Mouse (Mus musculus): ENCODE data around the gene Rab3il1. TPM values are rescaled to one million over a fixed set of nuclear protein-coding genes. Genes with fewer than 3 reads are reported as not detected.
"Not testable (repeated sequence)": the region's sequence is repeated elsewhere in the genome, so short reads cannot be mapped to it uniquely, and the experiment has no call there.

Gene Rab3il1
- total RNA-seq, 2 experiments from 2014 or later = 4.0 to 4.7 TPM

DNA sequence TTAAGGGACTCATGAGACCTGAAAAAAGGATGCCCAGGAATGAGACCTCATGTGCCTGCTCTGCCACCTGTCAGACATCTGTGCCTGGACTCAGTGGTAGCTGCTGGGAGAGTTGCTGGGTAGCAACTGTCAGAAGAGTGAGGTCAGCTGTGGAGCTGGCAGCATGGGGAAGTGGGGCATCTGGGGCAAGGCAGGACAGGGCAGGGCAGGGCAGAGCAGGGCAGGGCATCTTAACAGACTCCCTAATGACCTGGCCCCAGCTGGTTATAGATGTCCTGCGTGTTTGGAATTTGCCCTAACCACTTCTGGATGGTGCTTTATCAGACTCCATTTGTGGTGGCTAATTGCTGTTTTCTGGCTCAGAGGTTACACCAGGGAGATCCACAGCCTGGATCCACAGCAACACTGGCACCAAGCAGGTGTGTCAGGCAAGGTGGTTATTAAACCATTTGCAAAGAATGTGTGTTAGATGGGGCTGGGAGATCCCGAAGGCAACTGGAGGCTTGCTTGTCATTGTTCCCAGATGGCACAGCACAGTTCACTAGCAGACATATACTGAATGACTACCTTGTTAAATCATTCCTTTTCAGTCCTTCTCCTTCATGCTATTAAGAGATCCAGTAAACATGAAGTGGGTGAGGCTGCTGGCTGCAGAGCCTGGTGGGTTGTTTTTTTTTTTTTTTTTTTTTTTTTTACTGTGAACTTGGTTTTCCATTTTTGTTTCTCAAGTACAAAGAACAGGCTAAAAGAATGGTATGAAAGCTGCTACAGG lies 35.2 kb upstream of the Rab3il1 start:
- intact Hi-C loops (cut with DNase I) = no loop called here
- peak overlapping the region; percentile 2; the same call in 1 of the 2 replicates for H3K27ac ChIP-seq
- no peak overlapping the region for H3K4me3 ChIP-seq
- DNase-seq = peak; percentile 57
- no peak for TF ChIP-seq CTCF (IDR thresholded peaks at IDR 0.05)

DNA sequence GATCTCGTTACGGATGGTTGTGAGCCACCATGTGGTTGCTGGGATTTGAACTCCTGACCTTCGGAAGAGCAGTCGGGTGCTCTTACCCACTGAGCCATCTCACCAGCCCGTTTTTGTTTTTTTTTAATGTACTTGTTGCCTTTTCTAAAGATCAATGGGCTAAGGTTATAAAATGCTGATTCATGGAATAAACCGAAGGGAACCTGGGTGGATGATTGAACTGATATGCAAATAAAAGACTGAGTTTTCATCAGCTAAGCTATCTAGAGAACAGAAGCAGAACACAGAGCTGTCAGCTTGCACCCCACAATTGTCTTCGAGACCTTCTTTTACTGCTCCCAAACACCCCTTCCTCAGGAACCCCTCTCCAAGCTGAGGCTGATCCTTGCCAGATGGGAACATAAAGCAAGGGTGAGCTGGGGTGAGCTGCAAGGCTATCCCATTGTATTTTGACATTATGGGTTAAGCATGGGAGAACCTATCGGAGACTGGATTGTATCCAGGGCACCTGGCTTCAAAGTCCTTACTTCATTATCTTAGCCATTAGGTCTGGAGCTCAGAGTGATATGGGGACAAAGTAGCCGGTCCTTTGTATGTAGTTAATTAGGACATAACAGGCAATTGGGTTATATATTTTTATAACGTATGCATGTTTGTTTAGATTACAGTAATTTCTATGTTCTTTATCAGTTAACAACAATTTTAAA lies 33.2 kb upstream of the Rab3il1 start:
- no peak for DNase-seq
- intact Hi-C loops (cut with DNase I) = no loop called here
- no peak overlapping the region for H3K4me3 ChIP-seq
- no peak for TF ChIP-seq CTCF (IDR thresholded peaks at IDR 0.05)
- H3K27ac ChIP-seq = no peak overlapping the region

DNA sequence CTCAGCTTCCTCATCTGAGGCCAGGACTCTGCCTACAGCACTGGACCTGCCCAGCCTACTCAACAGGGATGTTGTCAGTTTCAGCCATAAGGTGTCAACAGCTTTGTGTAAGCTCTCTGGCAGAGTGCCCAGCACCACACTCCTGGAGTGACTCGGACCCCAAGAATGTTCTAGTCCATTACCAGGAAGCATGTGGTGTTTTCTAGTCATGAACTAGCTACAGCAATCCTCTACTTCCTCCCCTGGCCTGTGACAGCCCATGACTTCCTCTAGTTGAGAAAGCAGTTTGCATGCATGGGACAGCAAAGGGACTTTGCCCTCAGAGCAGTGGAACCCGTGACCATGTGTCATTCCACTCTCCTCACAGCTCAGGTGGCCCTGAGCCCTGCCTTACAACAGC lies 26.6 kb upstream of the Rab3il1 start:
- not testable (repeated sequence) for H3K4me3 ChIP-seq, H3K27ac ChIP-seq, DNase-seq
- intact Hi-C loops (cut with DNase I) = loop anchor here (2.0 kb wide), 1 partner anchor 16 kb away; no protein-coding TSS in a partner anchor

DNA sequence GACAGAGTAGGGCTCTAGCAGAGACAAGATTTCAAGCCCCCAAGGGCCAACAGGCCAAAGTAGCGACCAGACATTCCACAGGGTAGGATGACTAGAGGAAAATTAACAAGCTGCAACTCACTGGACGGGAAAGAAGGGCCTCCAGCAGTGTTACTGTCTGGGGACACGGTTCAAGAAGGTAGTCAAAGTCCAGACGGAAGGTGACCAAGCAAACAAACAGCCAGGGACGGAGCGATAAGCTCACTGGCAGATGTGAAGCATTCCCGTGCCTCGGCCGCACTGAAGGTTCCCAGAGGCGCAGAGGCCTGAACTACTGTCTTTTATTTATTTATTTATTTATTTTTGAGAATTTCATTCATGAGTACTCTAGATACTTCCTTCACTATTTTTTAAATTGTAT lies 24.4 kb upstream of the Rab3il1 start:
- Histone ChIP-seq H3K4me3 (no peak overlapping the region), H3K27ac (no peak overlapping the region)
- DNase-seq = no peak
- intact Hi-C loops (cut with DNase I) = no loop called here
- TF ChIP-seq CTCF (IDR thresholded peaks at IDR 0.05) = no peak

DNA sequence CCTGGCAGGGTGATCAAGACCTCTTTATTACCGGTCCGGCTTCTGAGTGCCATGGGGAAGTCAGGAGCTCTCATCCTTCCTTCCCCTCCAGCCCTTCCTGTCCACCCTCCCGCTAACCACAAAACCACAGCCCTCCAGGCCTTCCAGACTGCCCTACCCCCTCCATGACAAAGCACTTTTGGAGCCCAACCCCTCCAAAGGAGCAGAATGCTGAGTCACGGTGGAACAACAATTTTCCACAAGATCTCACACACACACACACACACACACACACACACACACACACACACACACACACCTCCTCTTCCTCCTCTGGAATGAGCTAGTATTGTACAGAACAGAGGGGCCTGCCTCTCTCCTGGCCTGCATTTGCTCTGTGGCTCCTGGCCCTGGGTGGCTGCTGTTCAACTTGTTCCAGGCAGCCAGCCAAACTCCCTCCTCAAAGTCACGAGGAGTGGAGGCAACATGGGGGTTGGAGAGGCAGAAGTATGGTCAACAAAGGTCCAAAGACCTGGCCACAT lies 23.0 kb upstream of the Rab3il1 start:
- TF ChIP-seq CTCF (IDR thresholded peaks at IDR 0.05) = no peak
- Histone ChIP-seq H3K27ac (peak overlapping the region; percentile 89), H3K4me3 (no peak overlapping the region)
- DNase-seq = peak; percentile 88
- intact Hi-C loops (cut with DNase I) = no loop called here

DNA sequence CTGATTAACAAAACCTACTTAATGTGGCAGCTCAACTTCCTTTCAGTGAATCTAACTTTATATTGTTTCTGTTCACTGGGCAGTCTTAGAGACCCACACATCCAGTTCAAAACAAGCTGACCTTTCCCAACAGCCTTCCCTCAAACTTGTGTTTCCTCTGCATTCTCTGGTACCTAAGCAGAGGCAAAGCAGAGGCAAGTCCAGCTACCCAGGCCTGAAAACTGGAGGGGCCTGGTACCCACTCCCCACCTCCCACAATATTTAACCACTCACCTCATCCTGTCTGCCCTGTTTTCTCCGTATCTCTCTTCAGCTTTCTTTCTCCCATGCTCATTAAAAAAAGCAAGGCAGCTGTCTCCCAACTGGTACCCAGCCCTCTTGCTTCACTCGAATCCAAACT lies 22.3 kb upstream of the Rab3il1 start:
- no peak for TF ChIP-seq CTCF (IDR thresholded peaks at IDR 0.05)
- H3K4me3 ChIP-seq = no peak overlapping the region
- H3K27ac ChIP-seq = peak overlapping the region; percentile 89
- DNase-seq = no peak
- intact Hi-C loops (cut with DNase I) = no loop called here

DNA sequence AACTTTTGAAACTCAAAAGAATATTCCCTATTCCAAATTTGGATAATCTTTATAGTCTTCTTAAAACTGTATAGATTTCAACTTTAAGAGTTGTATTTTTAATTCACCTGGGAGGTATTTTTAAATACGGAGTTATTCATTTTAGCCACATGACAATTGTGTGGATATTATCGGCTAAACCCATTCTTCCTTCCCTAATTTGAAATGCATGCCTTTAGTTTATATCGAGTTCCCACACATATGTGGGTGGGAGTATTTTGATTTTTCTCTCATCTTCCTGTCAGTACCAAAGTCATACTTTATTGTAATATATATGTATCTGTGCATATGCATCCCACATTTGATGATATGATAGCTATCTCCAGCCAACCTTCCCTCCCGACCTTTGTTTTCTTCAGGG lies 21.2 kb upstream of the Rab3il1 start, which contains the start of gene Fth1:
Gene Fth1, plus strand, starts transcription at position 341 of the 400 bp plus-strand sequence.
- Histone ChIP-seq H3K4me3 (peak within 1 kb of the TSS; percentile 100; the same call in 1 of the 2 replicates), H3K27ac (peak within 1 kb of the TSS; percentile 99)
- DNase-seq = no peak
- intact Hi-C loops (cut with DNase I) = loop anchor here (5.0 kb wide), 1 partner anchor 33 kb away; no protein-coding TSS in a partner anchor
- TF ChIP-seq CTCF (IDR thresholded peaks at IDR 0.05) = no peak

DNA sequence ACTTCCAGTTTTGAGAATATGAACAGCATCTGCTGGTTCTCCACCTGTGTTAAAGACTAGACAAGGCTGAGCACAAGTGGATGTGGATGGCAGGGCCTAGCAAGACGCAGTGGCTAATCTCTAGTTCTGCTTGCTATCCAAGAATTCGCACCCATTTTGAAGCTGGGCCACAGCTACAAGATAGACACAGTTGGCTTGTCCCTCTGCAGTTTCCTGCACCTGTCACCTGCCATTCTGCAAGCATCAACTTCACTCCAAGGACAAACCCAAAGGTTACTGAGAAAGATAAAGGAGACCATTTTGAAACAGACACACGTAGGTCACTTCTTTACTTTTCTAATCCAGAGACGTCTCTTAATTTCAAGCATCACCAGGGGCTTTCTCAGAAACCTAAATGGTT lies 19.8 kb upstream of the Rab3il1 start:
- peak; percentile 28 for DNase-seq
- Histone ChIP-seq H3K4me3 (peak overlapping the region; percentile 100), H3K27ac (peak overlapping the region; percentile 99)
- intact Hi-C loops (cut with DNase I) = loop anchor here (5.0 kb wide), 1 partner anchor 34 kb away; no protein-coding TSS in a partner anchor
- no peak for TF ChIP-seq CTCF (IDR thresholded peaks at IDR 0.05)

DNA sequence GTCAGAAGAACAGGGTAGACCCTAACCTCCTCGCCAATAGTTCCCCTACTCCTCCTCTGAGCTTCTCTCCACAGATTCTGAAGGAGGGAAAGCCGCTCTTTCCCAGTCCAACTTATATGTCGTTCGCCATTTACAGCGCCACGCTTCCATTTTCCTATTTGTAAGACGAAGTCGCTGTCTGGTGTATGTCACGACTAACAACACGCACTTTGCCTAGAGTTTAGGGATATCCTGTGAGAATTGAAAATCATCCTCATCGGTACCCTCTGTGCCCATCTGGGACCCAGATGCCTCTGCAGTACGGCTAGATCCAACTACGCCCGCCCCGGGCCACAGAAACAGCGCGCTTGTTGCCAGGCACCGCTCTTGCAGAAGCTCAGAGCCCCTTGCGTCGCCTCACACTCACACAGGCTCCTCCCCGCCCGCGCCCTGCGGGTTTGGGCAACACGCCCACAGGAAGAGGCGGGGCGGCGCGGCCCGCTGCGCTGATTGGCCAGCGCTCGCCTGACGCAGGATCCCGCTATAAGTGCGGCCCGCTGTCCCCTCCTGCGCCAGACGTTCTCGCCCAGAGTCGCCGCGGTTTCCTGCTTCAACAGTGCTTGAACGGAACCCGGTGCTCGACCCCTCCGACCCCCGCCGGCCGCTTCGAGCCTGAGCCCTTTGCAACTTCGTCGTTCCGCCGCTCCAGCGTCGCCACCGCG lies 19.2 kb upstream of the Rab3il1 start:
- DNase-seq = peak; percentile 98
- intact Hi-C loops (cut with DNase I) = loop anchor here (5.0 kb wide), 1 partner anchor 35 kb away; no protein-coding TSS in a partner anchor
- no peak for TF ChIP-seq CTCF (IDR thresholded peaks at IDR 0.05)

DNA sequence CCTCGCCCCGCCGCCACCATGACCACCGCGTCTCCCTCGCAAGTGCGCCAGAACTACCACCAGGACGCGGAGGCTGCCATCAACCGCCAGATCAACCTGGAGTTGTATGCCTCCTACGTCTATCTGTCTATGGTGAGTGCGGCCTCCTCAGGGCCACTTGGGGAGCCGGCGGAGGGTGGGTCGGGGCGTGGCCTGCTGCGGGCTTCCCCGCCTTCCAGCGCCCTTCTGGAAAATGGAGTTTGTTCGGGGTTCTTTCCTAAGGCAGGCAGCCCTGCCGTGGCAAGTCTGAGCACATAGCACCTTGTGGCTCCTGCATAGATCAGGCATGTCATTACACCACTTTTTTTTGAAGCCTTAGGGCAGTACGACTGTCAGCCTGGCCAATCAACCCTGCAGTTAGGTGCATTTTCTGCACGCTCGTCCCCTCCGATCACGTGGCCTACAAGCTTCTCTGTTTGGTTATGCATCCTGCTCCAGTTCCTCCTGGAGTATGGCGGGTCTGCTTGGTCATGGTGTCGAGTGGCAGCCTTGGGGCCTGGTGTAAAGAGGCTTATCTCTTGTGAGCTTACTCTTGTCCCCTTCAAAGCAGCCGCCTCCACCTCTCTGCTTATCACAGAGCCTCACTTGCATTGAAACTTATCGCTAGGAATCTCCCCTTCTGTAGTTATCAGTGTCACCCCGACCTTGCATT lies 18.5 kb upstream of the Rab3il1 start:
- Histone ChIP-seq H3K27ac (peak overlapping the region; percentile 99), H3K4me3 (peak overlapping the region; percentile 100)
- intact Hi-C loops (cut with DNase I) = loop anchor here (5.0 kb wide), 1 partner anchor 36 kb away; no protein-coding TSS in a partner anchor
- peak; percentile 84 for DNase-seq
- TF ChIP-seq CTCF (IDR thresholded peaks at IDR 0.05) = no peak

More for the DNA sequence above, 19.2 kb upstream of the Rab3il1 start:
- H3K27ac ChIP-seq = peak overlapping the region; percentile 99
- H3K4me3 ChIP-seq = peak overlapping the region; percentile 100

DNA sequence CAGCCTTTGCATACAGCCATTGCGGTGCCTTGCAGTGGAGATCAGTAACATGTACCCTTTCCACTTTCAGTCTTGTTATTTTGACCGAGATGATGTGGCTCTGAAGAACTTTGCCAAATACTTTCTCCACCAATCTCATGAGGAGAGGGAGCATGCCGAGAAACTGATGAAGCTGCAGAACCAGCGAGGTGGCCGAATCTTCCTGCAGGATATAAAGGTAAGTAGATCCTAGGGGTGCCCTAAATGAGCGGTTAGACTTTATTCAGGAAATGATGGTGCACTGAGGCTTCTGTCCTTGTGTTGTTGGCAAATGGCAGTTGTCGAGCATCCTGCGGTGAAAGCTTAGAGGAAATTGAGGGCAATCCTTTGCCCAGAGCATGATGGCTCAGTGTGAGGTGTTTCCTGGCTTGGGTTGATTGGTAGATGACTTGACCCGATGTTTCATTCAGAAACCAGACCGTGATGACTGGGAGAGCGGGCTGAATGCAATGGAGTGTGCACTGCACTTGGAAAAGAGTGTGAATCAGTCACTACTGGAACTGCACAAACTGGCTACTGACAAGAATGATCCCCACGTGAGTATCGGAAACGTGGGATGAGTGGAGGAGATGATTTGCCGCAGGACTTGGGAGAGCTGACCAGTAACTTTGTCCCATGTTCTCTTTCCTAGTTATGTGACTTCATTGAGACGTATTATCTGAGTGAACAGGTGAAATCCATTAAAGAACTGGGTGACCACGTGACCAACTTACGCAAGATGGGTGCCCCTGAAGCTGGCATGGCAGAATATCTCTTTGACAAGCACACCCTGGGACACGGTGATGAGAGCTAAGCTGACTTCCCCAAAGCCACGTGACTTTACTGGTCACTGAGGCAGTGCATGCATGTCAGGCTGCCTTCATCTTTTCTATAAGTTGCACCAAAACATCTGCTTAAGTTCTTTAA lies 17.1 kb upstream of the Rab3il1 start:
- intact Hi-C loops (cut with DNase I) = loop anchor here (5.0 kb wide), 1 partner anchor 37 kb away; no protein-coding TSS in a partner anchor
- TF ChIP-seq CTCF (IDR thresholded peaks at IDR 0.05) = no peak
- H3K4me3 ChIP-seq = peak overlapping the region; percentile 100
- DNase-seq = peak; percentile 22
- peak overlapping the region; percentile 99 for H3K27ac ChIP-seq

Measured in gastrocnemius, adult 2 months (tissue).